Mouse (Mus musculus) kidney, embryonic 16.5 days (tissue): ENCODE results near the gene Nol12. TPM values are rescaled to one million over a fixed set of nuclear protein-coding genes. Genes with fewer than 3 reads are reported as not detected.

Experiments
- ATAC-seq: fragments of 200-750 bp; cut with Nextera tagmentation; 2 replicates; pipeline ENCODE4 v1.8.0; 2017; ENCODE audit warnings: moderate TSS enrichment; ENCODE audit not compliant: low FRiP score, low TSS enrichment
- H3K27ac ChIP-seq: fragments of 300-500 bp; sonication (generic); 2 replicates; pipeline ENCODE4 v1.5.1; 2014; ENCODE audit warnings: low read length
- H3K27me3 ChIP-seq: fragments of 300-500 bp; sonication (generic); 2 replicates; pipeline ENCODE4 v1.6.1; 2014; ENCODE audit warnings: low read length, control low read depth, mixed read lengths; ENCODE audit not compliant: insufficient read depth
- H3K36me3 ChIP-seq: fragments of 300-500 bp; sonication (generic); 2 replicates; pipeline ENCODE4 v1.6.1; 2014; ENCODE audit warnings: low read length, control low read depth, mixed read lengths; ENCODE audit not compliant: insufficient read depth
- H3K4me1 ChIP-seq: fragments of 300-500 bp; sonication (generic); 2 replicates; pipeline ENCODE4 v1.6.1; 2014; ENCODE audit warnings: low read length, control low read depth, mixed read lengths; ENCODE audit not compliant: insufficient read depth
- H3K4me2 ChIP-seq: fragments of 300-500 bp; sonication (generic); replicated peaks from 2 replicates; pipeline ENCODE4 v1.6.1; 2014; ENCODE audit warnings: low read depth, low read length
- H3K4me3 ChIP-seq: fragments of 300-500 bp; sonication (generic); 2 replicates; pipeline ENCODE4 v1.5.1; 2014; ENCODE audit warnings: mild to moderate bottlenecking, low read length
- H3K9ac ChIP-seq: fragments of 300-500 bp; sonication (generic); replicated peaks from 2 replicates; pipeline ENCODE4 v1.6.1; 2014; ENCODE audit warnings: low read length
- H3K9me3 ChIP-seq: fragments of 300-500 bp; sonication (generic); 2 replicates; pipeline ENCODE4 v1.6.1; 2016; ENCODE audit warnings: low read length, control low read depth
- WGBS: fragments of 180-500 bp; shearing (Covaris S2); extraction: QIAGEN DNeasy Blood & Tissue Kit; methylation state at CpG from one replicate; pipeline ENCODE4 v1.1.7; 2014; 5-methylcytosine and 5-hydroxymethylcytosine counted together
- polyA plus RNA-seq: library from polyadenylated mRNA; unstranded; fragments of >200 nt; fragmentation: Nextera tagmentation; extraction: Ambion mirVana; gene quantifications from 2 replicates; pipeline ENCODE4 v1.2.1, GENCODE M21; 2015

Nol12 gene
- polyA plus RNA-seq, 1 experiment from 2014 or later: 59.9 TPM

- peak overlapping the region; percentile 93 for H3K27ac ChIP-seq
- no peak for ATAC-seq
- H3K27me3 ChIP-seq: no peaks in the 10 kb centered on the region
- 12% methylated on average over 5 of the region's 5 CpGs for WGBS
- H3K4me1 ChIP-seq: peaks cover 56% of the 10 kb centered on the region
- H3K4me2 ChIP-seq: peak overlapping the region; percentile 64
- H3K36me3 ChIP-seq: peaks cover 8% of the 10 kb centered on the region; the same call in 1 of the 2 replicates
- H3K9me3 ChIP-seq: no peaks in the 10 kb centered on the region
- peak overlapping the region; percentile 39; the same call in 1 of the 2 replicates for H3K9ac ChIP-seq
- peak overlapping the region; percentile 69 for H3K4me3 ChIP-seq
These were observed 49.6 kb downstream of the Nol12 start for GRCm38 (mm10) chr15:78984286-78984778.

GRCm38 (mm10) chr15:78986536-78987220 is 51.9 kb downstream of the Nol12 start:
- Histone ChIP-seq H3K9me3 (no peaks in the 10 kb centered on the region), H3K27ac (peak overlapping the region; percentile 16; the same call in 1 of the 2 replicates), H3K27me3 (no peaks in the 10 kb centered on the region), H3K4me2 (no peak overlapping the region), H3K9ac (peak overlapping the region; percentile 47; the same call in 1 of the 2 replicates), H3K36me3 (peaks cover 31% of the 10 kb centered on the region), H3K4me3 (no peak overlapping the region), H3K4me1 (peaks cover 59% of the 10 kb centered on the region)
- no peak for ATAC-seq
- WGBS: 42% methylated on average over 11 of the region's 11 CpGs

GRCm38 (mm10) chr15:78988499-78988971 is 53.8 kb downstream of the Nol12 start:
- Histone ChIP-seq H3K4me1 (peaks cover 53% of the 10 kb centered on the region), H3K36me3 (peaks cover 48% of the 10 kb centered on the region), H3K4me3 (no peak overlapping the region), H3K9ac (no peak overlapping the region), H3K27ac (0 out of 2 replicates have a peak overlapping the region, but pooled peaks have one; percentile 1), H3K9me3 (no peaks in the 10 kb centered on the region), H3K27me3 (no peaks in the 10 kb centered on the region), H3K4me2 (no peak overlapping the region)
- WGBS: 53% methylated on average over 14 of the region's 14 CpGs
- ATAC-seq: no peak

- no peak overlapping the region for H3K4me3 ChIP-seq
- no peaks in the 10 kb centered on the region for H3K9me3 ChIP-seq
- peaks cover 57% of the 10 kb centered on the region for H3K36me3 ChIP-seq
- H3K27me3 ChIP-seq: no peaks in the 10 kb centered on the region
- H3K4me1 ChIP-seq: peaks cover 47% of the 10 kb centered on the region
- H3K9ac ChIP-seq: 0 out of 2 replicates have a peak overlapping the region, but pooled peaks have one; percentile 20
- ATAC-seq: no peak
- 86% methylated on average over 14 of the region's 14 CpGs for WGBS
- no peak overlapping the region for H3K4me2 ChIP-seq
- H3K27ac ChIP-seq: no peak overlapping the region
These were observed 54.7 kb downstream of the Nol12 start for GRCm38 (mm10) chr15:78989152-78990092.

GRCm38 (mm10) chr15:78990093-78990463 is 55.3 kb downstream of the Nol12 start:
- Histone ChIP-seq H3K27ac (no peak overlapping the region), H3K4me2 (no peak overlapping the region), H3K9me3 (no peaks in the 10 kb centered on the region), H3K27me3 (no peaks in the 10 kb centered on the region), H3K9ac (0 out of 2 replicates have a peak overlapping the region, but pooled peaks have one; percentile 20), H3K36me3 (peaks cover 62% of the 10 kb centered on the region), H3K4me1 (peaks cover 40% of the 10 kb centered on the region), H3K4me3 (no peak overlapping the region)
- 86% methylated on average over 9 of the region's 9 CpGs for WGBS
- no peak for ATAC-seq

GRCm38 (mm10) chr15:78990970-78991525 is 56.3 kb downstream of the Nol12 start:
- peaks cover 71% of the 10 kb centered on the region for H3K36me3 ChIP-seq
- ATAC-seq: no peak
- no peaks in the 10 kb centered on the region for H3K9me3 ChIP-seq

GRCm38 (mm10) chr15:78992235-78992634 is 57.5 kb downstream of the Nol12 start:
- no peaks in the 10 kb centered on the region for H3K9me3 ChIP-seq
- H3K4me1 ChIP-seq: peaks cover 19% of the 10 kb centered on the region
- H3K4me3 ChIP-seq: no peak overlapping the region
- no peak overlapping the region for H3K9ac ChIP-seq
- WGBS: 90% methylated on average over 7 of the region's 7 CpGs
- no peak overlapping the region for H3K27ac ChIP-seq
- no peak for ATAC-seq
- no peak overlapping the region for H3K4me2 ChIP-seq
- peaks cover 76% of the 10 kb centered on the region for H3K36me3 ChIP-seq
- no peaks in the 10 kb centered on the region for H3K27me3 ChIP-seq

More at GRCm38 (mm10) chr15:78990970-78991525, 56.3 kb downstream of the Nol12 start:
- 79% methylated on average over 25 of the region's 25 CpGs for WGBS
- Histone ChIP-seq H3K9ac (no peak overlapping the region), H3K4me1 (peaks cover 30% of the 10 kb centered on the region), H3K4me3 (no peak overlapping the region), H3K27me3 (no peaks in the 10 kb centered on the region), H3K27ac (no peak overlapping the region), H3K4me2 (no peak overlapping the region)

GRCm38 (mm10) chr15:78992925-78993324 is 58.2 kb downstream of the Nol12 start:
- H3K9me3 ChIP-seq: no peaks in the 10 kb centered on the region
- 96% methylated on average over 24 of the region's 24 CpGs for WGBS
- H3K27me3 ChIP-seq: no peaks in the 10 kb centered on the region
- peaks cover 15% of the 10 kb centered on the region for H3K4me1 ChIP-seq
- H3K36me3 ChIP-seq: peaks cover 79% of the 10 kb centered on the region
- no peak overlapping the region for H3K4me3 ChIP-seq
- no peak overlapping the region for H3K27ac ChIP-seq
- no peak overlapping the region for H3K9ac ChIP-seq
- no peak overlapping the region for H3K4me2 ChIP-seq
- no peak for ATAC-seq
